Mouse (Mus musculus): ENCODE measurements around the gene BC048507.
"Not testable (repeated sequence)": the region's sequence is repeated elsewhere in the genome, so short reads cannot be mapped to it uniquely, and the experiment has no call there.

Gene BC048507

GRCm38 (mm10) chr13:67863026-67863425, at the start of gene BC048507:
Gene BC048507, plus strand, starts transcription at chr13:67863326.
- DNase-seq, result no peak

GRCm38 (mm10) chr13:67813710-67814660, 49.1 kb upstream of the BC048507 start, which contains the start of gene Zfp273:
Gene Zfp273, plus strand, starts transcription at chr13:67813740.
- peak; percentile 81 to 84 for DNase-seq

- DNase-seq, result no peak
Observed at GRCm38 (mm10) chr13:67818636-67819035, 44.5 kb upstream of the BC048507 start.

GRCm38 (mm10) chr13:67830911-67831336, 32.2 kb upstream of the BC048507 start, which contains the start of gene Gm10037:
Gene Gm10037, plus strand, starts transcription at chr13:67831106.
- DNase-seq, result peak; percentile 67 to 78

GRCm38 (mm10) chr13:67833137-67833536, 30.0 kb upstream of the BC048507 start:
- DNase-seq, result not testable (repeated sequence)

GRCm38 (mm10) chr13:67843775-67844118, 19.4 kb upstream of the BC048507 start:
- no peak for DNase-seq

- peak; percentile 59 to 65 for DNase-seq
Observed at GRCm38 (mm10) chr13:67844119-67844852, 18.8 kb upstream of the BC048507 start.

- DNase-seq, result peak in 1 of 2 experiments; percentile 25
Observed at GRCm38 (mm10) chr13:67844853-67845194, 18.3 kb upstream of the BC048507 start.

GRCm38 (mm10) chr13:67850361-67850760, 12.8 kb upstream of the BC048507 start:
- DNase-seq, result no peak

- DNase-seq, result no peak
Observed at GRCm38 (mm10) chr13:67853130-67853529, 10.0 kb upstream of the BC048507 start.

- no peak for DNase-seq
Observed at GRCm38 (mm10) chr13:67853983-67854382, 9.1 kb upstream of the BC048507 start.

GRCm38 (mm10) chr13:67857317-67857716, 5.8 kb upstream of the BC048507 start:
- DNase-seq, result no peak

GRCm38 (mm10) chr13:67862508-67862907, 618 bp upstream of the BC048507 start:
- no peak for DNase-seq

- no peak for DNase-seq
Observed at GRCm38 (mm10) chr13:67864764-67865350, 1.7 kb downstream of the BC048507 start.

GRCm38 (mm10) chr13:67867899-67868298, 4.8 kb downstream of the BC048507 start:
- no peak for DNase-seq

- not testable (repeated sequence) for DNase-seq
Observed at GRCm38 (mm10) chr13:67876049-67876698, 13.0 kb downstream of the BC048507 start.

GRCm38 (mm10) chr13:67876699-67877254, 13.7 kb downstream of the BC048507 start:
- no peak for DNase-seq

- DNase-seq, result no peak
Observed at GRCm38 (mm10) chr13:67883966-67884365, 20.8 kb downstream of the BC048507 start.

GRCm38 (mm10) chr13:67909759-67910158, 46.6 kb downstream of the BC048507 start:
- DNase-seq, result no peak

Data from cerebellum, adult 18-20 months (tissue).